Mouse (Mus musculus) neural tube, embryonic 14.5 days (tissue): ENCODE data around the gene Rpl31. TPM values are rescaled to one million over a fixed set of nuclear protein-coding genes. Genes with fewer than 3 reads are reported as not detected.
A peak's percentile ranks its signal among the peaks of the same experiment; 100 is the strongest.

Experiments
- ATAC-seq: fragments of 200-750 bp; cut with Nextera tagmentation; 2 replicates; pipeline ENCODE4 v1.8.0; 2017; ENCODE audit warnings: low read depth, mild to moderate bottlenecking, moderate TSS enrichment, moderate library complexity
- H3K27ac ChIP-seq: fragments of 300-500 bp; sonication (generic); 2 replicates; pipeline ENCODE4 v1.5.1; 2014; ENCODE audit warnings: low read depth, mild to moderate bottlenecking, control low read depth, low read length, moderate library complexity, mixed read lengths
- H3K27me3 ChIP-seq: fragments of 300-500 bp; sonication (generic); 2 replicates; pipeline ENCODE4 v1.6.1; 2014; ENCODE audit warnings: low read length; ENCODE audit not compliant: control insufficient read depth, insufficient read depth
- H3K36me3 ChIP-seq: fragments of 300-500 bp; sonication (generic); 2 replicates; pipeline ENCODE4 v1.6.1; 2014; ENCODE audit warnings: low read length, mixed read lengths; ENCODE audit not compliant: control insufficient read depth, insufficient read depth
- H3K4me1 ChIP-seq: fragments of 300-500 bp; sonication (generic); 2 replicates; pipeline ENCODE4 v1.6.1; 2014; ENCODE audit warnings: low read length; ENCODE audit not compliant: control insufficient read depth, insufficient read depth
- H3K4me2 ChIP-seq: fragments of 300-500 bp; sonication (generic); 2 replicates; pipeline ENCODE4 v1.6.1; 2014; ENCODE audit warnings: mild to moderate bottlenecking, low read depth, low read length, control low read depth
- H3K4me3 ChIP-seq: fragments of 300-500 bp; sonication (generic); 2 replicates; pipeline ENCODE4 v1.5.1; 2014; ENCODE audit warnings: low read depth, low read length, control low read depth, mixed read lengths
- H3K9ac ChIP-seq: fragments of 300-500 bp; sonication (generic); replicated peaks from 2 replicates; pipeline ENCODE4 v1.6.1; 2014; ENCODE audit warnings: low read depth, mild to moderate bottlenecking, control low read depth, low read length, mixed read lengths
- H3K9me3 ChIP-seq: fragments of 300-500 bp; sonication (generic); 2 replicates; pipeline ENCODE4 v1.6.1; 2016; ENCODE audit warnings: low read length; ENCODE audit not compliant: control insufficient read depth
- WGBS: fragments of 180-500 bp; shearing (Covaris S2); extraction: QIAGEN DNeasy Blood & Tissue Kit; methylation state at CpG from one replicate; pipeline ENCODE4 v1.1.7; 2014; 5-methylcytosine and 5-hydroxymethylcytosine counted together
- polyA plus RNA-seq: library from polyadenylated mRNA; unstranded; fragments of >200 nt; fragmentation: Nextera tagmentation; extraction: Ambion mirVana; gene quantifications from 2 replicates; pipeline ENCODE4 v1.2.1, GENCODE M21; 2014

The Rpl31 gene
- polyA plus RNA-seq, 1 experiment from 2014 or later: 385 TPM

GRCm38 (mm10) chr1:39349427-39349826 lies 18.2 kb upstream of the Rpl31 start:
- Histone ChIP-seq H3K4me2 (no peak overlapping the region), H3K4me1 (no peaks in the 10 kb centered on the region), H3K27ac (no peak overlapping the region), H3K9ac (no peak overlapping the region), H3K9me3 (no peaks in the 10 kb centered on the region), H3K36me3 (no peaks in the 10 kb centered on the region), H3K27me3 (no peaks in the 10 kb centered on the region), H3K4me3 (no peak overlapping the region)
- WGBS: 78% methylated on average over 7 of the region's 7 CpGs
- ATAC-seq: no peak

- Histone ChIP-seq H3K36me3 (no peaks in the 10 kb centered on the region), H3K4me3 (no peak overlapping the region), H3K9me3 (no peaks in the 10 kb centered on the region), H3K27me3 (no peaks in the 10 kb centered on the region), H3K9ac (0 out of 2 replicates have a peak overlapping the region, but pooled peaks have one; percentile 11), H3K4me1 (peaks cover 3% of the 10 kb centered on the region; the same call in 1 of the 2 replicates), H3K27ac (no peak overlapping the region), H3K4me2 (peak overlapping the region; percentile 41)
- 0 out of 2 replicates have a peak, but pooled peaks have one; percentile 49 for ATAC-seq
- WGBS: 33% methylated on average over 24 of the region's 24 CpGs
Measured at GRCm38 (mm10) chr1:39361754-39362514, 5.7 kb upstream of the Rpl31 start.

- no peak overlapping the region for H3K4me3 ChIP-seq
- no peaks in the 10 kb centered on the region for H3K36me3 ChIP-seq
- H3K27me3 ChIP-seq: no peaks in the 10 kb centered on the region
- no peak overlapping the region for H3K27ac ChIP-seq
- H3K4me2 ChIP-seq: no peak overlapping the region
- H3K4me1 ChIP-seq: peaks cover 5% of the 10 kb centered on the region; the same call in 1 of the 2 replicates
- no peak for ATAC-seq
- WGBS: 58% methylated on average over 7 of the region's 7 CpGs
- no peak overlapping the region for H3K9ac ChIP-seq
- no peaks in the 10 kb centered on the region for H3K9me3 ChIP-seq
Measured at GRCm38 (mm10) chr1:39362515-39362893, 5.1 kb upstream of the Rpl31 start.

- H3K9me3 ChIP-seq: no peaks in the 10 kb centered on the region
- no peaks in the 10 kb centered on the region for H3K27me3 ChIP-seq
- WGBS: 78% methylated on average over 1 of the region's 1 CpGs
- ATAC-seq: no peak
- H3K4me3 ChIP-seq: no peak overlapping the region
- H3K27ac ChIP-seq: no peak overlapping the region
- H3K4me1 ChIP-seq: peaks cover 15% of the 10 kb centered on the region; the same call in 1 of the 2 replicates
- H3K36me3 ChIP-seq: peaks cover 6% of the 10 kb centered on the region; the same call in 1 of the 2 replicates
- H3K4me2 ChIP-seq: no peak overlapping the region
- H3K9ac ChIP-seq: no peak overlapping the region
Measured at GRCm38 (mm10) chr1:39365562-39365961, 2.1 kb upstream of the Rpl31 start.

- peak overlapping the region; percentile 70 for H3K4me2 ChIP-seq
- peak overlapping the region; percentile 76 for H3K9ac ChIP-seq
- peak overlapping the region; percentile 81 for H3K4me3 ChIP-seq
- peaks cover 15% of the 10 kb centered on the region; the same call in 1 of the 2 replicates for H3K4me1 ChIP-seq
- H3K36me3 ChIP-seq: peaks cover 20% of the 10 kb centered on the region
- WGBS: 28% methylated on average over 6 of the region's 6 CpGs
- H3K27me3 ChIP-seq: no peaks in the 10 kb centered on the region
- peak; percentile 18; the same call in 1 of the 2 replicates for ATAC-seq
- peak overlapping the region; percentile 75 for H3K27ac ChIP-seq
- H3K9me3 ChIP-seq: no peaks in the 10 kb centered on the region
Measured at GRCm38 (mm10) chr1:39367045-39367444, 597 bp upstream of the Rpl31 start.

GRCm38 (mm10) chr1:39368267-39368841 lies 712 bp downstream of the Rpl31 start:
- Histone ChIP-seq H3K4me3 (peak overlapping the region; percentile 81), H3K4me1 (peaks cover 15% of the 10 kb centered on the region; the same call in 1 of the 2 replicates), H3K9me3 (no peaks in the 10 kb centered on the region), H3K27me3 (no peaks in the 10 kb centered on the region), H3K36me3 (peaks cover 29% of the 10 kb centered on the region), H3K27ac (peak overlapping the region; percentile 88), H3K4me2 (peak overlapping the region; percentile 77), H3K9ac (peak overlapping the region; percentile 93)
- WGBS: 0% methylated on average over 34 of the region's 34 CpGs
- peak; percentile 64 for ATAC-seq

- no peaks in the 10 kb centered on the region for H3K27me3 ChIP-seq
- H3K4me3 ChIP-seq: no peak overlapping the region
- peaks cover 32% of the 10 kb centered on the region for H3K36me3 ChIP-seq
- no peaks in the 10 kb centered on the region for H3K9me3 ChIP-seq
- ATAC-seq: no peak
- H3K9ac ChIP-seq: no peak overlapping the region
- no peak overlapping the region for H3K4me2 ChIP-seq
- H3K27ac ChIP-seq: no peak overlapping the region
- WGBS: 92% methylated on average over 6 of the region's 6 CpGs
- peaks cover 15% of the 10 kb centered on the region; the same call in 1 of the 2 replicates for H3K4me1 ChIP-seq
Measured at GRCm38 (mm10) chr1:39370431-39370830, 2.8 kb downstream of the Rpl31 start.

GRCm38 (mm10) chr1:39372220-39372843 lies 4.7 kb downstream of the Rpl31 start:
- Histone ChIP-seq H3K9me3 (no peaks in the 10 kb centered on the region), H3K4me3 (no peak overlapping the region), H3K4me1 (peaks cover 11% of the 10 kb centered on the region; the same call in 1 of the 2 replicates), H3K4me2 (no peak overlapping the region), H3K27ac (no peak overlapping the region), H3K27me3 (no peaks in the 10 kb centered on the region), H3K9ac (no peak overlapping the region), H3K36me3 (peaks cover 32% of the 10 kb centered on the region)
- WGBS: 88% methylated on average over 8 of the region's 8 CpGs
- no peak for ATAC-seq

- Histone ChIP-seq H3K27me3 (no peaks in the 10 kb centered on the region), H3K4me2 (no peak overlapping the region), H3K4me3 (no peak overlapping the region), H3K9me3 (no peaks in the 10 kb centered on the region), H3K4me1 (peaks cover 11% of the 10 kb centered on the region; the same call in 1 of the 2 replicates), H3K27ac (no peak overlapping the region), H3K36me3 (peaks cover 32% of the 10 kb centered on the region), H3K9ac (no peak overlapping the region)
- no peak for ATAC-seq
- 78% methylated on average over 4 of the region's 4 CpGs for WGBS
Measured at GRCm38 (mm10) chr1:39373378-39373777, 5.7 kb downstream of the Rpl31 start.
